Mouse (Mus musculus) stomach, postnatal 0 days (tissue): ENCODE measurements around the gene Poc5. TPM values are rescaled to one million over a fixed set of nuclear protein-coding genes. Genes with fewer than 3 reads are reported as not detected.

ENCODE experiments used
- ATAC-seq: fragments of 200-750 bp; cut with Nextera tagmentation; 2 replicates; pipeline ENCODE4 v1.8.0; 2017; ENCODE audit not compliant: low FRiP score, low TSS enrichment
- DNase-seq: peaks from one replicate; pipeline ENCODE4 v3.0.0-alpha.2; 2016; ENCODE audit warnings: low spot score
- H3K27ac ChIP-seq: fragments of 300-500 bp; sonication (generic); replicated peaks from 2 replicates; pipeline ENCODE4 v1.5.1; 2014; ENCODE audit warnings: mild to moderate bottlenecking, control low read depth
- H3K27me3 ChIP-seq: fragments of 300-500 bp; sonication (generic); 2 replicates; pipeline ENCODE4 v1.6.1; 2014; ENCODE audit warnings: low read length; ENCODE audit not compliant: control insufficient read depth, insufficient read depth
- H3K36me3 ChIP-seq: fragments of 300-500 bp; sonication (generic); 2 replicates; pipeline ENCODE4 v1.6.1; 2014; ENCODE audit warnings: low read length, mixed read lengths; ENCODE audit not compliant: control insufficient read depth, insufficient read depth
- H3K4me1 ChIP-seq: fragments of 300-500 bp; sonication (generic); replicated peaks from 2 replicates; pipeline ENCODE4 v1.6.1; 2014; ENCODE audit warnings: antibody characterized with exemption; ENCODE audit not compliant: control insufficient read depth, insufficient read depth
- H3K4me2 ChIP-seq: fragments of 300-500 bp; sonication (generic); replicated peaks from 2 replicates; pipeline ENCODE4 v1.6.1; 2014; ENCODE audit warnings: low read depth, mild to moderate bottlenecking, control low read depth, moderate library complexity
- H3K4me3 ChIP-seq: fragments of 300-500 bp; sonication (generic); 2 replicates; pipeline ENCODE4 v1.5.1; 2014; ENCODE audit warnings: low read depth, low read length, control low read depth
- H3K9ac ChIP-seq: fragments of 300-500 bp; sonication (generic); 2 replicates; pipeline ENCODE4 v1.6.1; 2014; ENCODE audit warnings: mild to moderate bottlenecking, low read length, control low read depth, mixed read lengths
- H3K9me3 ChIP-seq: fragments of 300-500 bp; sonication (generic); 2 replicates; pipeline ENCODE4 v1.6.1; 2016; ENCODE audit warnings: low read length; ENCODE audit not compliant: control insufficient read depth
- CTCF ChIP-seq: IDR thresholded peaks from 2 replicates; pipeline ENCODE4 v1.5.1; 2016; ENCODE audit warnings: antibody characterized with exemption, low read depth, mild to moderate bottlenecking, moderate library complexity
- EP300 ChIP-seq: optimal IDR thresholded peaks from 2 replicates; pipeline ENCODE3; 2016; ENCODE audit warnings: antibody characterized with exemption
- WGBS: fragments of 180-500 bp; shearing (Covaris S2); extraction: QIAGEN DNeasy Blood & Tissue Kit; methylation state at CpG from one replicate; pipeline ENCODE4 v1.1.7; 2014; 5-methylcytosine and 5-hydroxymethylcytosine counted together
- polyA plus RNA-seq: library from polyadenylated mRNA; unstranded; fragments of >200 nt; fragmentation: Nextera tagmentation; extraction: Ambion mirVana; gene quantifications from 2 replicates; pipeline ENCODE4 v1.2.1, GENCODE M21; 2015

The Poc5 gene
- polyA plus RNA-seq: 5.1 and 6.4 TPM in 2 replicates

- DNase-seq (peak; percentile 97), ATAC-seq (peak; percentile 100)
- TF ChIP-seq EP300 (peak; percentile 98), CTCF (no peak)
- under 1% methylated on average over 44 of the region's 44 CpGs for WGBS
- Histone ChIP-seq H3K27me3 (no peaks in the 10 kb centered on the region), H3K9ac (peak within 1 kb of the TSS; percentile 85), H3K4me1 (0 out of 2 replicates have a peak, but pooled peaks cover 2% of the 10 kb centered on the region), H3K4me3 (peak within 1 kb of the TSS; percentile 85), H3K27ac (peak within 1 kb of the TSS; percentile 83), H3K36me3 (peaks cover 6% of the 10 kb centered on the region; the same call in 1 of the 2 replicates), H3K9me3 (no peaks in the 10 kb centered on the region), H3K4me2 (peak within 1 kb of the TSS; percentile 72)
These were observed at the start of gene Poc5 for GRCm38 (mm10) chr13:96388042-96388888. Gene Poc5 (plus strand): TSS chr13:96388294.

GRCm38 (mm10) chr13:96341461-96341860, 46.6 kb upstream of the Poc5 start:
- Histone ChIP-seq H3K9me3 (no peaks in the 10 kb centered on the region; the same call in 1 of the 2 replicates), H3K9ac (no peak overlapping the region), H3K27me3 (no peaks in the 10 kb centered on the region), H3K36me3 (no peaks in the 10 kb centered on the region), H3K4me1 (no peaks in the 10 kb centered on the region), H3K27ac (no peak overlapping the region), H3K4me2 (no peak overlapping the region), H3K4me3 (no peak overlapping the region)
- ATAC-seq: no peak
- no peak for TF ChIP-seq CTCF
- TF ChIP-seq EP300: no peak
- 55% methylated on average over 3 of the region's 3 CpGs for WGBS
- no peak for DNase-seq

- Histone ChIP-seq H3K36me3 (no peaks in the 10 kb centered on the region), H3K4me1 (no peaks in the 10 kb centered on the region), H3K9me3 (no peaks in the 10 kb centered on the region; the same call in 1 of the 2 replicates), H3K9ac (no peak overlapping the region), H3K4me3 (no peak overlapping the region), H3K4me2 (no peak overlapping the region), H3K27ac (no peak overlapping the region), H3K27me3 (no peaks in the 10 kb centered on the region)
- TF ChIP-seq CTCF (no peak), EP300 (no peak)
- DNase-seq (no peak), ATAC-seq (no peak)
- WGBS: 87% methylated on average over 6 of the region's 6 CpGs
These were observed 43.3 kb upstream of the Poc5 start for GRCm38 (mm10) chr13:96344778-96345177.

- WGBS: 26% methylated on average over 3 of the region's 3 CpGs
- no peak overlapping the region for H3K9ac ChIP-seq
- H3K36me3 ChIP-seq: no peaks in the 10 kb centered on the region
- H3K27me3 ChIP-seq: no peaks in the 10 kb centered on the region
- no peak for TF ChIP-seq CTCF
- no peak for TF ChIP-seq EP300
- no peak overlapping the region for H3K27ac ChIP-seq
- DNase-seq (no peak), ATAC-seq (no peak)
- H3K9me3 ChIP-seq: no peaks in the 10 kb centered on the region; the same call in 1 of the 2 replicates
- H3K4me2 ChIP-seq: no peak overlapping the region
- H3K4me3 ChIP-seq: no peak overlapping the region
- no peaks in the 10 kb centered on the region for H3K4me1 ChIP-seq
These were observed 41.5 kb upstream of the Poc5 start for GRCm38 (mm10) chr13:96346581-96346980.

- no peak overlapping the region for H3K4me2 ChIP-seq
- DNase-seq (no peak), ATAC-seq (no peak)
- no peak overlapping the region for H3K9ac ChIP-seq
- no peak overlapping the region for H3K4me3 ChIP-seq
- TF ChIP-seq CTCF (no peak), EP300 (no peak)
- no peaks in the 10 kb centered on the region for H3K36me3 ChIP-seq
- H3K4me1 ChIP-seq: no peaks in the 10 kb centered on the region
- H3K27ac ChIP-seq: no peak overlapping the region
- no peaks in the 10 kb centered on the region for H3K27me3 ChIP-seq
- 84% methylated on average over 6 of the region's 6 CpGs for WGBS
- H3K9me3 ChIP-seq: no peaks in the 10 kb centered on the region
These were observed 37.9 kb upstream of the Poc5 start for GRCm38 (mm10) chr13:96350207-96350606.

- no peaks in the 10 kb centered on the region for H3K9me3 ChIP-seq
- H3K27me3 ChIP-seq: no peaks in the 10 kb centered on the region
- no peaks in the 10 kb centered on the region for H3K36me3 ChIP-seq
- no peak for TF ChIP-seq CTCF
- no peak for TF ChIP-seq EP300
- no peak overlapping the region for H3K4me2 ChIP-seq
- no peaks in the 10 kb centered on the region for H3K4me1 ChIP-seq
- H3K27ac ChIP-seq: no peak overlapping the region
- ATAC-seq (no peak), DNase-seq (no peak)
- no peak overlapping the region for H3K4me3 ChIP-seq
- H3K9ac ChIP-seq: no peak overlapping the region
- WGBS: 82% methylated on average over 12 of the region's 12 CpGs
These were observed 36.8 kb upstream of the Poc5 start for GRCm38 (mm10) chr13:96351264-96351663.
